ENCODE assay signal across 17 mouse cellular contexts in the genomic region with DNA sequence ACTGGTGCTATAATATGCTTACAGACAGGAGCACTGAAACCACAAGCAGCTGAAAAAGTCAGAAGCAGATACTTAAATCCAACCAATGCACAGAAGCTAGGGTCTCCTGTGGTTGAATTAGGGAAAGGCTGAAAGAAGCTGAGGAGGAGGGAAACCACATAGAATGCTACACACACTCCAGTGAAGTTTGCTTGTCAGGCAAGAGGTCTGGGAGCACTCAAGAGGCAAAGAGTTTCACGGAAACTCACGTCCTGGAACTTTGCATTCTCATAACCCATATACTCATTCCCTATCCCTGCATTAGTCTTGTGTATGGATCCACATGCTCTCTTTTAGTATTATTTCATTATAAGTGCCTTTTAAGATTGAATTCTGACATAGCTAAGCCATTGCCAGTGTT.
"Had no signal": no experiment of that assay in that cellular context is flagged by ENCODE, and none has a peak within 500 bp of the region (broad histone marks: within the 10 kb centered on the region; RNA-seq: fewer than 3 reads in every experiment).

No protein-coding gene starts in this region.

- ATAC-seq: hindbrain, postnatal 0 days; intestine, embryonic 16.5 days; liver, embryonic 12.5 days had no signal

- DNase-seq: gastrocnemius, adult 2 months; gastrocnemius, postnatal 10 days; gastrocnemius, postnatal 25 days; heart, adult 18-20 months; heart, postnatal 14 days; heart, postnatal 36 days; kidney, adult 11 months; kidney, adult 2 months; kidney, adult 9 months; kidney, postnatal 14 days; kidney, postnatal 36 days; layer of hippocampus, adult 9-11 months; layer of hippocampus, postnatal 36 days; left cerebral cortex, postnatal 4 days had no signal
